Mouse (Mus musculus) stomach, embryonic 16.5 days (tissue): ENCODE data around the gene Dab1. TPM values are rescaled to one million over a fixed set of nuclear protein-coding genes. Genes with fewer than 3 reads are reported as not detected.

Experiments
- ATAC-seq: fragments of 200-750 bp; cut with Nextera tagmentation; 2 replicates; pipeline ENCODE4 v1.8.0; 2017; ENCODE audit warnings: moderate number of reproducible peaks, moderate TSS enrichment; ENCODE audit not compliant: insufficient read depth, low FRiP score
- H3K27ac ChIP-seq: fragments of 300-500 bp; sonication (generic); 2 replicates; pipeline ENCODE4 v1.5.1; 2014; ENCODE audit warnings: low read length
- H3K27me3 ChIP-seq: fragments of 300-500 bp; sonication (generic); 2 replicates; pipeline ENCODE4 v1.6.1; 2014; ENCODE audit warnings: low read length, control low read depth, mixed read lengths; ENCODE audit not compliant: control insufficient read depth, insufficient read depth
- H3K36me3 ChIP-seq: fragments of 300-500 bp; sonication (generic); 2 replicates; pipeline ENCODE4 v1.6.1; 2014; ENCODE audit warnings: low read length; ENCODE audit not compliant: control insufficient read depth, insufficient read depth
- H3K4me1 ChIP-seq: fragments of 300-500 bp; sonication (generic); 2 replicates; pipeline ENCODE4 v1.6.1; 2014; ENCODE audit warnings: low read length, control low read depth, mixed read lengths; ENCODE audit not compliant: control insufficient read depth, insufficient read depth
- H3K4me2 ChIP-seq: fragments of 300-500 bp; sonication (generic); 2 replicates; pipeline ENCODE4 v1.6.1; 2014; ENCODE audit warnings: low read depth, low read length, mixed read lengths
- H3K4me3 ChIP-seq: fragments of 300-500 bp; sonication (generic); replicated peaks from 2 replicates; pipeline ENCODE4 v1.5.1; 2014; ENCODE audit warnings: mild to moderate bottlenecking, low read length
- H3K9ac ChIP-seq: fragments of 300-500 bp; sonication (generic); 2 replicates; pipeline ENCODE4 v1.6.1; 2014; ENCODE audit warnings: low read length
- H3K9me3 ChIP-seq: fragments of 300-500 bp; sonication (generic); replicated peaks from 2 replicates; pipeline ENCODE4 v1.6.1; 2016; ENCODE audit warnings: low read length, control low read depth; ENCODE audit not compliant: control insufficient read depth
- WGBS: fragments of 180-500 bp; shearing (Covaris S2); extraction: QIAGEN DNeasy Blood & Tissue Kit; methylation state at CpG from one replicate; pipeline ENCODE4 v1.1.7; 2014; 5-methylcytosine and 5-hydroxymethylcytosine counted together
- polyA plus RNA-seq: library from polyadenylated mRNA; unstranded; fragments of >200 nt; fragmentation: Nextera tagmentation; extraction: Ambion mirVana; gene quantifications from 2 replicates; pipeline ENCODE4 v1.2.1, GENCODE M21; 2015

The Dab1 gene
- polyA plus RNA-seq, 1 experiment from 2014 or later = 10.0 TPM

GRCm38 (mm10) chr4:104729185-104729584, 1110.0 kb downstream of the Dab1 start:
- H3K9me3 ChIP-seq = no peaks in the 10 kb centered on the region
- no peaks in the 10 kb centered on the region for H3K36me3 ChIP-seq
- no peaks in the 10 kb centered on the region for H3K4me1 ChIP-seq
- no peak for ATAC-seq
- no peak overlapping the region for H3K4me3 ChIP-seq
- H3K4me2 ChIP-seq = no peak overlapping the region
- H3K27ac ChIP-seq = no peak overlapping the region
- H3K9ac ChIP-seq = no peak overlapping the region
- 68% methylated on average over 8 of the region's 8 CpGs for WGBS
- H3K27me3 ChIP-seq = no peaks in the 10 kb centered on the region

- ATAC-seq = no peak
- Histone ChIP-seq H3K9me3 (no peaks in the 10 kb centered on the region), H3K4me1 (no peaks in the 10 kb centered on the region), H3K4me2 (no peak overlapping the region), H3K27ac (no peak overlapping the region), H3K4me3 (no peak overlapping the region), H3K27me3 (no peaks in the 10 kb centered on the region), H3K36me3 (no peaks in the 10 kb centered on the region), H3K9ac (no peak overlapping the region)
- 57% methylated on average over 6 of the region's 6 CpGs for WGBS
Measured at GRCm38 (mm10) chr4:104746500-104746899, 1127.3 kb downstream of the Dab1 start.

- WGBS = 65% methylated on average over 3 of the region's 3 CpGs
Measured at GRCm38 (mm10) chr4:104754090-104754489, 1134.9 kb downstream of the Dab1 start.

GRCm38 (mm10) chr4:104760878-104761624, 1141.9 kb downstream of the Dab1 start:
- H3K9ac ChIP-seq = no peak overlapping the region
- no peaks in the 10 kb centered on the region for H3K36me3 ChIP-seq
- H3K4me1 ChIP-seq = no peaks in the 10 kb centered on the region
- H3K27me3 ChIP-seq = no peaks in the 10 kb centered on the region
- H3K9me3 ChIP-seq = no peaks in the 10 kb centered on the region
- H3K4me2 ChIP-seq = no peak overlapping the region
- ATAC-seq = no peak
- H3K4me3 ChIP-seq = no peak overlapping the region
- H3K27ac ChIP-seq = no peak overlapping the region
- 74% methylated on average over 13 of the region's 13 CpGs for WGBS

More at GRCm38 (mm10) chr4:104754090-104754489, 1134.9 kb downstream of the Dab1 start:
- no peaks in the 10 kb centered on the region for H3K4me1 ChIP-seq
- no peaks in the 10 kb centered on the region for H3K36me3 ChIP-seq
- ATAC-seq = no peak
- H3K27ac ChIP-seq = no peak overlapping the region
- H3K4me2 ChIP-seq = no peak overlapping the region
- no peak overlapping the region for H3K4me3 ChIP-seq
- H3K27me3 ChIP-seq = no peaks in the 10 kb centered on the region
- H3K9ac ChIP-seq = no peak overlapping the region
- no peaks in the 10 kb centered on the region for H3K9me3 ChIP-seq

GRCm38 (mm10) chr4:104766065-104766464, 1146.9 kb downstream of the Dab1 start, which contains the start of gene C8b:
C8b (plus strand) TSS chr4:104766317.
- no peaks in the 10 kb centered on the region for H3K27me3 ChIP-seq
- ATAC-seq = no peak
- H3K4me1 ChIP-seq = no peaks in the 10 kb centered on the region
- H3K4me2 ChIP-seq = no peak within 1 kb of the TSS
- WGBS = 65% methylated on average over 8 of the region's 8 CpGs
- no peak within 1 kb of the TSS for H3K9ac ChIP-seq
- H3K4me3 ChIP-seq = no peak within 1 kb of the TSS
- no peaks in the 10 kb centered on the region for H3K36me3 ChIP-seq
- no peak within 1 kb of the TSS for H3K27ac ChIP-seq
- H3K9me3 ChIP-seq = no peaks in the 10 kb centered on the region

- no peak for ATAC-seq
- 71% methylated on average over 4 of the region's 4 CpGs for WGBS
- no peak overlapping the region for H3K4me3 ChIP-seq
- H3K9ac ChIP-seq = no peak overlapping the region
- no peaks in the 10 kb centered on the region for H3K36me3 ChIP-seq
- no peaks in the 10 kb centered on the region for H3K9me3 ChIP-seq
- H3K4me2 ChIP-seq = no peak overlapping the region
- no peaks in the 10 kb centered on the region for H3K27me3 ChIP-seq
- H3K4me1 ChIP-seq = no peaks in the 10 kb centered on the region
- H3K27ac ChIP-seq = no peak overlapping the region
Measured at GRCm38 (mm10) chr4:104768190-104768589, 1149.0 kb downstream of the Dab1 start.

- WGBS = 85% methylated on average over 8 of the region's 8 CpGs
- no peak for ATAC-seq
- H3K4me2 ChIP-seq = no peak overlapping the region
- H3K27ac ChIP-seq = no peak overlapping the region
- H3K4me1 ChIP-seq = no peaks in the 10 kb centered on the region
- no peaks in the 10 kb centered on the region for H3K27me3 ChIP-seq
- H3K4me3 ChIP-seq = no peak overlapping the region
- H3K9ac ChIP-seq = no peak overlapping the region
- H3K36me3 ChIP-seq = no peaks in the 10 kb centered on the region
- H3K9me3 ChIP-seq = no peaks in the 10 kb centered on the region
Measured at GRCm38 (mm10) chr4:104769602-104770001, 1150.4 kb downstream of the Dab1 start.

- WGBS = 61% methylated on average over 4 of the region's 4 CpGs
- no peak for ATAC-seq
- Histone ChIP-seq H3K27me3 (no peaks in the 10 kb centered on the region), H3K9me3 (no peaks in the 10 kb centered on the region), H3K36me3 (no peaks in the 10 kb centered on the region), H3K4me2 (no peak overlapping the region), H3K4me3 (no peak overlapping the region), H3K4me1 (no peaks in the 10 kb centered on the region), H3K27ac (no peak overlapping the region), H3K9ac (no peak overlapping the region)
Measured at GRCm38 (mm10) chr4:104770331-104770730, 1151.2 kb downstream of the Dab1 start.

- no peaks in the 10 kb centered on the region for H3K4me1 ChIP-seq
- H3K36me3 ChIP-seq = no peaks in the 10 kb centered on the region
- no peaks in the 10 kb centered on the region for H3K27me3 ChIP-seq
- no peak overlapping the region for H3K4me2 ChIP-seq
- 70% methylated on average over 3 of the region's 3 CpGs for WGBS
- no peak for ATAC-seq
- H3K9ac ChIP-seq = no peak overlapping the region
- H3K27ac ChIP-seq = no peak overlapping the region
- H3K4me3 ChIP-seq = no peak overlapping the region
- H3K9me3 ChIP-seq = no peaks in the 10 kb centered on the region
Measured at GRCm38 (mm10) chr4:104775601-104776000, 1156.4 kb downstream of the Dab1 start.
